Mouse (Mus musculus): Measurements from ENCODE around the gene Rsph9. TPM values are rescaled to one million over a fixed set of nuclear protein-coding genes. Genes with fewer than 3 reads are reported as not detected.
A peak's percentile ranks its signal among the peaks of the same experiment; 100 is the strongest.

The Rsph9 gene
- polyA plus RNA-seq (2014; fragmentation: Nextera tagmentation; extraction: Ambion mirVana) = 2.0 TPM in 2 replicates

DNA sequence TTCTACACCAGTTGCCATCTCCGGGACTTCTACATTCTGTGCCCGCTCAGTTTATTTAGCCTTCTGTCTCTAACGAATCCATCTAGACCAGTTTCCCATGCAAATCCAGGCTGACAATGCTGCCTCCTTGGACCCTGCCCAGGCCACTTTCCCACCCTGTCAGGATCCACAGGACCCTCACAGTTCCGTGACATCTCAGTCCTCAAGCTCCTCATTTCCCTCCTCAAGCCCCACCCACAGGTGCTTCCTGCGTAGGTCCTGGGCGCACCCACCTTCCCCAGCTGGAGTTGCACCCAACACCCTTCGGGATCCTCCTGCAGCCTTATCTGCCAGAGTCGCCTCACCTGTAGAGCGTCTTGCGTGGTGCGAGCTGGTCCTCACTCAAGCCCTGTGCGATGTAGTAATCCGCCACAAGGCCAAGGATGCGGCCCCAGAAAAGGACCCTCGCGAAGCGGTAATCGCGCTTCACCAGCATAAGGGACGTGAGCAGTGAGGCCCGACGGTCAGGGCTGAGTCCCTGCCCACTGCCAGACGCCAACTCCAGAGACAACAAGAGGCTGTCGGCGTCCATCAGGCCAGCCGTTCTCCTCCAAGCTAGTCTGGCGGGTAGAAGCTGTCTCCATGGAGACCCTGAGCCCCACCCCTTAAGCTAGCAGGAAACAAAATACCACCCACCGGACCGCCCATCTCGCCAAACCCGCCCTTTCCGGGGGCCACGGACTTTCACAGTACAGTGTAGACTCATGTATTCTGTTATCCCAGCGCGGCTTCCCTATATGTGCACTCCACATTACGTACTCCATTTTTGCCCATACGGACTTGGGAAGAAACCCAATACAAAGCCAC lies at the start of gene Rsph9:
TSS of gene Rsph9 (minus strand) at position 639 of the 846 bp plus-strand sequence.
- H3K27ac ChIP-seq (ENCODE audit: low read depth, low read length) = no peak within 1 kb of the TSS
- H3K4me1 ChIP-seq (replicated peaks; ENCODE audit: control insufficient read depth, insufficient read depth, low read length) = peaks cover 8% of the 10 kb centered on the region
- peak; percentile 92 for ATAC-seq (replicated peaks; ENCODE audit: low FRiP score)
- WGBS = 8% methylated on average over 37 of the region's 37 CpGs
- H3K27me3 ChIP-seq (replicated peaks; ENCODE audit: control insufficient read depth, insufficient read depth, low read length) = no peaks in the 10 kb centered on the region
- DNase-seq (ENCODE audit: low spot score) = peak; percentile 89
- peak within 1 kb of the TSS; percentile 46 for H3K4me3 ChIP-seq (ENCODE audit: low read depth, low read length)
- no peaks in the 10 kb centered on the region for H3K9me3 ChIP-seq (ENCODE audit: control insufficient read depth, low read length)
- peaks cover 9% of the 10 kb centered on the region for H3K36me3 ChIP-seq (ENCODE audit: control insufficient read depth, insufficient read depth, low read length)
- H3K4me2 ChIP-seq = peak within 1 kb of the TSS; percentile 83
- H3K9ac ChIP-seq (ENCODE audit: low read depth, low read length) = peak within 1 kb of the TSS; percentile 11

DNA sequence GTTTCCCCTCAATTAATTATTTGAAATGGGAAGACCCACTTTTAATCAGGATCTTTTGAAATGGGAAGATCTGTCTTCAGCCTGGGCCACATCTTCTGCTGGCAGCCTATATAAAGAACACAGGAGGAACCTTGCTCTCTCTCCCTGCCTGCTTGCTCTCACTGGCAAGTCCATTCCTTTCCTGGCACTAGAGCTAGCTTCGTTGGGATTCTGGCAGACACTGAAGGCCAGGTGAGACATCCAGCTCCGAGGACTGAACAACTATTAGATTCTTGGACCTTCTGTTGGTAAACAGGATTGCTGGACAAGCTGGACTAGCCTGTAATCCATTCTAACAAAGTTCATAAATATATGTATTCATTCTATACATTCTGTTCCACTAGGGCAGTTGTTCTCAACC lies 44.8 kb upstream of the Rsph9 start:
- ATAC-seq (replicated peaks; ENCODE audit: low FRiP score) = no peak
- 90% methylated on average over 2 of the region's 2 CpGs for WGBS
- Histone ChIP-seq H3K4me2 (no peak overlapping the region), H3K27ac (ENCODE audit: low read depth, low read length) (no peak overlapping the region), H3K9me3 (ENCODE audit: control insufficient read depth, low read length) (no peaks in the 10 kb centered on the region), H3K4me3 (ENCODE audit: low read depth, low read length) (no peak overlapping the region), H3K9ac (ENCODE audit: low read depth, low read length) (no peak overlapping the region), H3K27me3 (replicated peaks; ENCODE audit: control insufficient read depth, insufficient read depth, low read length) (no peaks in the 10 kb centered on the region), H3K4me1 (replicated peaks; ENCODE audit: control insufficient read depth, insufficient read depth, low read length) (no peaks in the 10 kb centered on the region), H3K36me3 (ENCODE audit: control insufficient read depth, insufficient read depth, low read length) (peaks cover 36% of the 10 kb centered on the region)
- DNase-seq (ENCODE audit: low spot score) = no peak

DNA sequence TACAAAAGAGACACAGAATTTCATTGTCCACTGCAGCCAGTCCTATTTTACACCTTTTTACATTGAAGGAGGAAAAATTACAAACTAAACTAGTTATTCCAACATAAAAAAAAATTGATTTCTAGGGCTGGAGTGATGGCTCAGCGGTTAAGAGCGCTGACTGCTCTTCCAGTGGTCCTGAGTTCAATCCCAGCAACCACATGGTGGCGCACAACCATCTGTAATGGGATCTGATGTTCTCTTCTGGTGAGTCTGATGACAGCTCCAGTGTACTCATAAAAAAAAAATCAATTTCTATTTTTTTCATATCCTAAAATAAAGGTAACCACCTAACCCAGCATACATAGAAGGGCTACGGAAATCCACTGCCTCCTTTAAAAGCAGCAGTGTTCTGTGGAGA lies 38.3 kb upstream of the Rsph9 start:
- H3K27me3 ChIP-seq (replicated peaks; ENCODE audit: control insufficient read depth, insufficient read depth, low read length) = no peaks in the 10 kb centered on the region
- H3K36me3 ChIP-seq (ENCODE audit: control insufficient read depth, insufficient read depth, low read length) = peaks cover 46% of the 10 kb centered on the region
- no peak overlapping the region for H3K9ac ChIP-seq (ENCODE audit: low read depth, low read length)
- no peak overlapping the region for H3K4me3 ChIP-seq (ENCODE audit: low read depth, low read length)
- no peaks in the 10 kb centered on the region for H3K4me1 ChIP-seq (replicated peaks; ENCODE audit: control insufficient read depth, insufficient read depth, low read length)
- no peak overlapping the region for H3K4me2 ChIP-seq
- 85% methylated on average over 4 of the region's 4 CpGs for WGBS
- H3K27ac ChIP-seq (ENCODE audit: low read depth, low read length) = no peak overlapping the region
- DNase-seq (ENCODE audit: low spot score) (no peak), ATAC-seq (replicated peaks; ENCODE audit: low FRiP score) (no peak)
- no peaks in the 10 kb centered on the region for H3K9me3 ChIP-seq (ENCODE audit: control insufficient read depth, low read length)

DNA sequence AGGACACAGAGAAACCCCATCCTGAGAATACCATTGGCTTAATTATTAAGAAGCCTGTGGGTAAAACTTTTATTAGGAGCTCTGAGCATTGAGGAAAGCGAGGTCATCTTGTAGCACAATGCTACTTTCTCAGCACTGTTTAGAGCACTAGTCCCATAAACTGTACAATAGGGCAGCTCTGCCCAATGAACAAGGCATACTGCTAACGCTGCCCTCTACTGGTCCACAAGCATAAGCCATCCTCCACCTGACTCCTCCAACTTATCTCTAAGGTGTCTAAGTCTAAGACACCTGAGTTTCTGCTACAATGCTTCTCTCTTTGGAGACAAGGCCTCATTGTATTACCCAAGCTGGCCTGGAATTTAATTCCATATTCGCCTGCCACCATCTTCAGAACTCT lies 26.5 kb upstream of the Rsph9 start:
- H3K4me2 ChIP-seq = no peak overlapping the region
- H3K27ac ChIP-seq (ENCODE audit: low read depth, low read length) = no peak overlapping the region
- H3K27me3 ChIP-seq (replicated peaks; ENCODE audit: control insufficient read depth, insufficient read depth, low read length) = no peaks in the 10 kb centered on the region
- no peak overlapping the region for H3K4me3 ChIP-seq (ENCODE audit: low read depth, low read length)
- H3K9me3 ChIP-seq (ENCODE audit: control insufficient read depth, low read length) = no peaks in the 10 kb centered on the region
- H3K4me1 ChIP-seq (replicated peaks; ENCODE audit: control insufficient read depth, insufficient read depth, low read length) = no peaks in the 10 kb centered on the region
- ATAC-seq (replicated peaks; ENCODE audit: low FRiP score) = 0 out of 2 replicates have a peak, but pooled peaks have one; percentile 51
- DNase-seq (ENCODE audit: low spot score) = no peak
- H3K9ac ChIP-seq (ENCODE audit: low read depth, low read length) = no peak overlapping the region
- peaks cover 43% of the 10 kb centered on the region for H3K36me3 ChIP-seq (ENCODE audit: control insufficient read depth, insufficient read depth, low read length)
- WGBS = 67% methylated on average over 3 of the region's 3 CpGs

DNA sequence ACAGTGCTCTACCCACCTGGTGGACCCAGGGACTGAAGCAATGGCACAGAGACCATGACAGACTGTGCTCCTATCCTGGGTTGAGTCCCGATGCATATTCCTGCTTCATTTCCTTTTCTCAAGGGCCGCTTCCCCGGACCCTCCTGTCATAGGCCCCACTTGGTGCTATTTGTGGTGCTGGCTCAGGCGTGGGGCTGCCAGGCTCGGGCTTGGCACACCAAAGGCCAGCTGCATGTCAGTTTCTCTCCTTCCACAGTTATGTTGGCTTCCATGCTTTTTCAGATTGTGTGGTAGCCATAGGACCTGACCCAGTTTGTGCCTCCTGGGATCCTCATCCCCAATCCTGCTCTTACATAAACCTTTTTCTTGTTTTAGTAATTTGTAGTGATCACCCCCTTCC lies 24.8 kb upstream of the Rsph9 start:
- Histone ChIP-seq H3K4me2 (no peak overlapping the region), H3K9ac (ENCODE audit: low read depth, low read length) (no peak overlapping the region), H3K27me3 (replicated peaks; ENCODE audit: control insufficient read depth, insufficient read depth, low read length) (no peaks in the 10 kb centered on the region), H3K36me3 (ENCODE audit: control insufficient read depth, insufficient read depth, low read length) (peaks cover 54% of the 10 kb centered on the region), H3K9me3 (ENCODE audit: control insufficient read depth, low read length) (no peaks in the 10 kb centered on the region), H3K4me3 (ENCODE audit: low read depth, low read length) (no peak overlapping the region), H3K27ac (ENCODE audit: low read depth, low read length) (no peak overlapping the region; the same call in 1 of the 2 replicates), H3K4me1 (replicated peaks; ENCODE audit: control insufficient read depth, insufficient read depth, low read length) (no peaks in the 10 kb centered on the region)
- 89% methylated on average over 5 of the region's 5 CpGs for WGBS
- no peak for ATAC-seq (replicated peaks; ENCODE audit: low FRiP score)
- DNase-seq (ENCODE audit: low spot score) = no peak

DNA sequence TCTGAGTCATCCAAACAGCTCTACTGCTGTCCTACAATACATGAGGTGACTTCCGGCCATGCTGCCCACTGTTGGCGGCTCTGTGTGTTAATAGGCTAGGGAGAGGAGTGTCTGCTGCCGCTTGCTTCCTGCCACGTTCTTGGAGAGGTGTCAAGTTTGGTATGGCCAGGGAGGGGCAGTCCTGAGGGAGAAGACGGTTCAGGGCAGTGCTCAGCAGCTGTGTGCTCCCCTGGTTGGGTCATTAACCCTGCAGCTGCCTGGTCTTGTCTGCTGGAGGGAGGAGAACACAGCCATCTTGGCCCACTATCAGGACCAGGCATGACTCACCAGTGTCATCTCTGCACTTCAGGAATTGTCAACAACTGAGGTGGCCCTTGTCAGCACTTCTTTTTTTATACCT lies 24.3 kb upstream of the Rsph9 start:
- 48% methylated on average over 5 of the region's 5 CpGs for WGBS
- ATAC-seq (replicated peaks; ENCODE audit: low FRiP score) (peak; percentile 46; the same call in 1 of the 2 replicates), DNase-seq (ENCODE audit: low spot score) (no peak)
- H3K27me3 ChIP-seq (replicated peaks; ENCODE audit: control insufficient read depth, insufficient read depth, low read length) = no peaks in the 10 kb centered on the region
- H3K27ac ChIP-seq (ENCODE audit: low read depth, low read length) = peak overlapping the region; percentile 49
- H3K9me3 ChIP-seq (ENCODE audit: control insufficient read depth, low read length) = no peaks in the 10 kb centered on the region
- H3K4me2 ChIP-seq = no peak overlapping the region
- H3K36me3 ChIP-seq (ENCODE audit: control insufficient read depth, insufficient read depth, low read length) = peaks cover 56% of the 10 kb centered on the region
- H3K4me3 ChIP-seq (ENCODE audit: low read depth, low read length) = no peak overlapping the region
- peaks cover under 1% of the 10 kb centered on the region for H3K4me1 ChIP-seq (replicated peaks; ENCODE audit: control insufficient read depth, insufficient read depth, low read length)
- H3K9ac ChIP-seq (ENCODE audit: low read depth, low read length) = no peak overlapping the region

DNA sequence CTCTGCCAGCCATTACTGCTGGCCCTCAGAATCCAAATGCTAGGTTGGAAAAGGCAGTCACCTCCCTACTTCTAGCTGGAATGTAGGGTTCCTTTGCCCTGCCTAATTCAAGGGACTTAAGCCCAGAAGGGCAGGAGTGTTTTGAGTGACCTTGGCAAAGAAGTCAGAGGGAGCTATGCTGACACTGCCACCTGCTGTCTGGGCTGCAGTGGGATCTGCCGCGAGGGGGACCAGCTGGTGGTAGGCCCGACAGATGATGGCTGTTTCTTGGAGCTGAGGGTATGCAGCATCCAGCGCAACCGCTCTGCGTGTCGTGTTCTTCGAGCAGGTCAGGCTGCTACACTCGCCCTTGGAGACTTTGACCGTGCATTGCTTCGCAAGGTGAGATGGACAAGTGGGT lies 23.0 kb upstream of the Rsph9 start:
- H3K4me1 ChIP-seq (replicated peaks; ENCODE audit: control insufficient read depth, insufficient read depth, low read length) = peaks cover 11% of the 10 kb centered on the region
- no peaks in the 10 kb centered on the region for H3K9me3 ChIP-seq (ENCODE audit: control insufficient read depth, low read length)
- H3K4me2 ChIP-seq = no peak overlapping the region
- H3K36me3 ChIP-seq (ENCODE audit: control insufficient read depth, insufficient read depth, low read length) = peaks cover 49% of the 10 kb centered on the region
- WGBS = 89% methylated on average over 11 of the region's 11 CpGs
- H3K27me3 ChIP-seq (replicated peaks; ENCODE audit: control insufficient read depth, insufficient read depth, low read length) = no peaks in the 10 kb centered on the region
- no peak overlapping the region for H3K27ac ChIP-seq (ENCODE audit: low read depth, low read length)
- H3K4me3 ChIP-seq (ENCODE audit: low read depth, low read length) = no peak overlapping the region
- DNase-seq (ENCODE audit: low spot score) = no peak
- no peak overlapping the region for H3K9ac ChIP-seq (ENCODE audit: low read depth, low read length)
- ATAC-seq (replicated peaks; ENCODE audit: low FRiP score) = no peak

DNA sequence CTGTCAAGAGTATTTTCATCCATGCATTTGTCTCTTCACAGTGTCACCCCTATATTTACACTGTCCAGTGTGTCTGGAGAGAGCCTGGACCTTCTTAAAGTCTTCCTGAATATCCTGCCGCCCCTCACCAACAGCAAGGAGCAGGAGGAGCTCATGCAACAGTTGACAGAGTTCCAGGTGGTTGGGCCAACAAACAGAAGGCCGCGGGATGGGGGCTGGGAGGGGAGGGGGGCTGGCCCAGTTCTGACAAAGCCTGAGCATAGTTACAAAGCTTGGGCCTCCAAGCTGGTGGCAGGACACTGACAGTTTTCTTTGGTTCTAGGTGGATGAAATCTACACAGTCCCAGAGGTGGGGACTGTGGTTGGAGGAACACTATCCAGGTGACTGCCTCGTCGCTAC lies 22.3 kb upstream of the Rsph9 start:
- no peak overlapping the region for H3K4me3 ChIP-seq (ENCODE audit: low read depth, low read length)
- no peak for ATAC-seq (replicated peaks; ENCODE audit: low FRiP score)
- no peaks in the 10 kb centered on the region for H3K27me3 ChIP-seq (replicated peaks; ENCODE audit: control insufficient read depth, insufficient read depth, low read length)
- no peak for DNase-seq (ENCODE audit: low spot score)
- 94% methylated on average over 5 of the region's 5 CpGs for WGBS
- H3K4me2 ChIP-seq = no peak overlapping the region
- H3K9ac ChIP-seq (ENCODE audit: low read depth, low read length) = no peak overlapping the region
- no peak overlapping the region for H3K27ac ChIP-seq (ENCODE audit: low read depth, low read length)
- peaks cover 49% of the 10 kb centered on the region for H3K36me3 ChIP-seq (ENCODE audit: control insufficient read depth, insufficient read depth, low read length)
- H3K4me1 ChIP-seq (replicated peaks; ENCODE audit: control insufficient read depth, insufficient read depth, low read length) = peaks cover 18% of the 10 kb centered on the region
- no peaks in the 10 kb centered on the region for H3K9me3 ChIP-seq (ENCODE audit: control insufficient read depth, low read length)

DNA sequence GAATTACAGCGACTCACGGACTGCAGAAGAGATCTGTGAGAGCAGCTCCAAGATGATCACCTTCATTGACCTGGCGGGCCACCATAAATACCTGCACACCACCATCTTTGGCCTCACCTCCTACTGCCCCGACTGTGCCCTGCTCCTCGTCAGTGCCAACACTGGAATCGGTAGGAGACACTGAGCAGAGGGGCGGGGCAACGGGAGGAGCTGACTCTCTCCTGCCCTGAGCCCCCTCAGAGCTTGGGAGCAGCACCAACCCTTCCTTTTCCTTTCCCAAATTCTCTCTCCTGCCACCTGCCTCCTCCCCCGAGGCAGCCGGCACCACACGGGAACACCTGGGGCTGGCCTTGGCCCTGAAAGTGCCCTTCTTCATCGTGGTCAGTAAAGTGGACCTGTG lies 21.4 kb upstream of the Rsph9 start:
- Histone ChIP-seq H3K9me3 (ENCODE audit: control insufficient read depth, low read length) (no peaks in the 10 kb centered on the region), H3K27ac (ENCODE audit: low read depth, low read length) (no peak overlapping the region), H3K36me3 (ENCODE audit: control insufficient read depth, insufficient read depth, low read length) (peaks cover 46% of the 10 kb centered on the region), H3K4me2 (no peak overlapping the region), H3K4me3 (ENCODE audit: low read depth, low read length) (no peak overlapping the region), H3K9ac (ENCODE audit: low read depth, low read length) (no peak overlapping the region), H3K4me1 (replicated peaks; ENCODE audit: control insufficient read depth, insufficient read depth, low read length) (peaks cover 18% of the 10 kb centered on the region), H3K27me3 (replicated peaks; ENCODE audit: control insufficient read depth, insufficient read depth, low read length) (no peaks in the 10 kb centered on the region)
- WGBS = 90% methylated on average over 12 of the region's 12 CpGs
- DNase-seq (ENCODE audit: low spot score) (no peak), ATAC-seq (replicated peaks; ENCODE audit: low FRiP score) (no peak)
